Mouse (Mus musculus) retina, postnatal 7 days (tissue): ENCODE measurements around the gene Lrrc3b.

Source experiments
- DNase-seq: peaks from one replicate; pipeline ENCODE4 v3.0.0-alpha.2; 2012; ENCODE audit warnings: low read depth, low spot score

The Lrrc3b gene

DNA sequence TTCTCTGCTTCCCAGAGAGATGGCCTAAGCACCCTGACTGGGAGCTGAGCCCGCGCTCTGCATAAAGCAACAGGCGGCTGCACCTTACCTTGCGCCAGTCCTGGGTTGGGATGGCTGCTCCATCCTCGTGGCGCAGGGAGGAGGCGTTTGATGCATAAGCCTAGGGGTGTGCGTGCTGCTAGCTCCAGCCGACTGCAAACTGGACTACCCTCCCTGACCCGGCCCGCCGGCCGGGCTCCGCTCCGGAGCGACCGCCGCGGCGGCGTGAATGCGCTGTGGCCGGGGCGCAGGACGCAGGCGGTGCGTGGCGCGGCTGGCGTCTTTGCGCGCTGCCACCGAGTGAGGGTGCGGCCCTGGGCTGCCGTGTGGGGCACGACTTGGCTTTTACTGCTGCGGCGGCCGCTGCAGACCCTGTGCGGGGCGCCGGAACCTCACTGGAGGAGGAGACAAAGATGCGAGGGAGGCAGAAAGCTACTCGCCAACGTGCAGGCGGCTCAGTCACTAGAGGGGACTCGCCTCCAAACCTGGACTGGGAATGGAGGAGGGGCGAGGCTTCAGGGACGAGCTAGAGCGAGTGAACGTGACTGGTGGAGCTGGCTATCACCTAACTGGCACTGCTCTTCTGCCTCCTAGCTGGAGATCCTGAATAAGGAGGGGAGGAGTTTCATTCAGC is at the start of gene Lrrc3b:
TSS of gene Lrrc3b (minus strand) at position 503 of the 673 bp plus-strand sequence.
- DNase-seq: no peak

DNA sequence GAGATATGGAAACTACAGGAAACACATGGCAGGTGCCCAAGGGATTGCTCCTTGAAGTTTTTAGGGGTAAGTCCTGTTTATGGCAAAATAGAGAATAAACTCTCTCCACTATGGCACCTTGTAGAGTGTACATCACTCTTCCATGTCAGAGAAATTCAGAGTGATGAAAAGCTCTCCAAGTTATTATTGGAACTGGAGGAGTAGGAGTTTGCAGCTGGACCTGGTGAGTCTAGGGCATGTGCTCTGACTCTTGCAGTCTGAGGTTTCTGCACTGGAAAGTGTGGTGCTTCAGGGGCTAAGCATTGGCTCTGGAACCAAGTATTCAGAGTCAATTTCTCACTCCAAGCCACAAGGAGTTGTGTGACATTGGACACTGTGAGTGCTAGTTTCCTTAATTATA is 38.9 kb upstream of the Lrrc3b start:
- DNase-seq: no peak

DNA sequence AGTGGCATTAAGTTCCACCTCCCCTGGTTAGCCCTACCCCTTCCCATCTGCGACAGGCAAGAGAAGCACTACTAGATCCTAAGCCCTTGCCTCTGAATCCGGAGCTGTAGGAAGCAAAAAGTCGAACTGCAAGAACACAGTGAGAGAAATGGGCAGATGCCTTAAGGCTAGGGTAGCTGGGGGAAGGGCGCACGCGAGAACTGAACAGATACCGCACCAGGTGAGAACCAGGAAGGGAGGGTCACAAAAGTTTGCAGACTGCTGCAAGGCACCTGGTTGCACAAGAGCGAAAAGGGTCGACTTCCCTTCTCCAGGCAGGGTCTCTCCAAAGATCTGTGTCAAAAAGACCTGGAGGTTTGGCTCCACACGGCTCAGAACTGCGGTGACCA is 697 bp downstream of the Lrrc3b start:
- no peak for DNase-seq

DNA sequence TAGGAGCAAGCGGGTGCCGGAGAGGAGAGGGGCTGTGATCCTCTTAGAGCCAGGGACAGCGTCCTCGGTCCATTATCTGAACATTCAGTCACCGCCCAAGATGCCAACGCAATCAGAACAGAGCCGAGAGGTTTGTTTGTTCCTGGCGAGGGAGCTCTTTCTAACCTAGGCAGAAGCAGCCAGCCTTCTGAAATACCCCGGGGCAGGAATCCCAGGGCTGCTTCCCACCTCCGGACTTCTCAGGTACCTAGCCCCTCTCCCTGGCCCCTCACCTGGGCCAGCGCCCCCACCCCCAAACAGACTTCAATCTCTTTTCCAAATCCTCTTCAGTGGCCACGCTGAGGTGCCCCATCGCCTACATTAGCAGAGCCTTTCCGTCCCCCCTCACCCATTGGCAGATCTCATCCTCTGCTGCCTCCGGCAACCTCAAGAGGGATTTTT is 1.3 kb downstream of the Lrrc3b start:
- no peak for DNase-seq

DNA sequence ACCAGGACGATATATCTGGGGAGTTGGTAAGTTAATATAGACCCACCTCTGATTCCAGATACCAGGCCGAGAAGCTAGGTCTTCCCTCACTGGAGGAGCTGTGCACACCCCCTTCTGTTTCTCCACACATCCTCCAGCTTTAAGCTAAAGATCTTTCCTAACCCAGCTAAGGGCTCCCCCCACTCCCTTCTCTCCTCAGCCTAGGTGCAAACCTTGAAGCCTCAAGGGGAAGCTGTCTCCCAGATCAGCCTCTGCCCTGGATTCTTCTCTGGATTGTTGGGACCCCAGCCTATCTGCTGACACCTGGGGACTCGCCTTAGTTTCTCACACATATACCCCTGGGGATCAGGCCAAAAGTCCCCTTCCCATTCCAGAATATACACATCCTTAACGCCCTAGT is 1.7 kb downstream of the Lrrc3b start:
- no peak for DNase-seq

DNA sequence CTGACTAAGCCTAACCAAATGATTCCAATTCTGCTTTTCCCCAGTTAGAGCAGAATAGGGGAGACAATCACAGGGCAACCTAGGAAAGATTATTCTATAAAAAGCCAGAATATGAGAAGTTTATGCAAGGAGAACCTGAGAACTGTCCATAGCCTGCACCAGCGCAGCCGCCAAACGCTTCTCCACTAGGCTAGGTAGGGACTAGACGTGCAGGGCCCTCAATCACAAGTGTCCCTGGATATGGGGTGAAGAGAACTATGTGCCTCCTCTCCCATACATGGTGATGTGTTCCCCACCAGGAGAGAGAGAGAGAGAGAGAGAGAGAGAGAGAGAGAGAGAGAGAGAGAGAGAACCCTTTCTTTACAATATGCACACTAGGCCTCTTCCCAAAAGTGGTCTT is 2.2 kb downstream of the Lrrc3b start:
- no peak for DNase-seq

DNA sequence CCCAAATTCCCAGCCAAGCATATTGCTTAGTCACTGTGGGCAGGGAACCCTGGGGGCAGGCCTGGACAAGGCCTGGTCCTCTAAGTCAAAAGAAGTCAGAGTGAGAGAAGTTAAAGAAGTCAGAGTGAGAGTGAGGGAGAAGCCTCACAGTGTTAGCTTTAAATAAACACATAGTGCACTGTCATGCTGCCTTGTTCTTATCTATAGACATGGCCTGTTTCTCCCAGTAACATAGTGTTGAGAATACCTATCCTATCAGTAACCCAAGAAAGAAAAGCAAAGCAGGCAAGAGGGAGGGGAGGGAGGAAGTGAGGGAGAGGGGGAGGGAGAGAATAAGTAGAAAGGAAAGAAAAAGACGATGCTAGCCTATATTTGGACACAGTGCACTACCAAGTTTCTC is 6.4 kb downstream of the Lrrc3b start:
- DNase-seq: no peak

DNA sequence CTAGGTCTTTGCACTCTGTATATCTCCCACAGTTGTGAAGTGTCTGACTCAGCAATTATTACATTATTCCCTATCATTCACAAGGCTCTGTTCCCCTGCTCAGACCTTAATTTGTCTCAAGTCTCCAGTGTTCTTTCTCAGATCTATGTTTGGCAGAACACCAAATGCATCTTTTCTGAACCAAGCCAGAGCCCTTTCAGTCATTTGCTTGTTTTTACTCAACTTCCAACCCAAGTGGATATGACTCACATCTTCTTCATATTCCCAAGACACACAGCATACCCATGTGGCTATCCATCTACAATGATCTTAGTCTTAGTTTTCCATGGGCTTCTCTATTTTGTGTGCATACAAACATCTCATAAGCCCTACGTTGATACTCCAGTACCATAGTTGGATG is 17.2 kb downstream of the Lrrc3b start:
- no peak for DNase-seq

DNA sequence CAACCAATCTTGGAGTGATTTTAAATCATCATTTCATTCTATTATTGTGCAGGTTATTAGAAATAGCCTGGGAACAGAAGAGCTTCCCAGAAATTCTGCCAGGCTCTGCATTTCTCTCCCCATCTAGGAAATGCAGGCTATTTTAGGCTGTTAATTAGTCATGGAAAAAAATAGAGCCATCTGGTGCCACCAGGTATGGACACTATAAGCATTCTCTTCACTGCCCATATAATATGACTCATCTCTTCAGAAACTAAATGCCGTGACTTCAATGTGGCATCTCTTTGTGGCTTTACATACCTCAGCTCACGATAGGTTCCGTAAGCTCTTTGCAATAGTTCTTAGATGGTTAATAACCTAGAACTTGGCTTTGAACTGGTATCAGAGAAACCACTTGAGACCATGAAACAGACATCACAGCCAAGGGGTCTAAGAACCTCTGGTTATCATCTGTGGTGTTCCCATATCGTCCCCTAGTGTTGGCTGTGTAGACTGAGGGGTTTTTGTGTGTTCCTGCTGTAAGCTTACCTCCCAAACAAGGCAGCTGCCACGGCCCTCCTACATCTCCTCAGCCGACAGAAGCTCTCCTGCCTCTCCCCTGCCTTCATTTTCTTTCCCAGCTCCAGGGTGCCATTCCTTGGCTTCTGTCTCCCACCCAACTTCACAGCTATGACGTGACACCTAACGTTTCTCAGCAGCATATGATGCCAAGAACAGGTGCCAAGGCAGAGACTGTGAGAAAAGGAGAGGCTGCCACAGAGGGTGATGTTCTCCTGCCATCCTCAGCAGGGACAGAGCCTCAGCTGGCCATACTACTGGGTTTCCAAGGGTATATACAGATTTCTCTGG is 27.9 kb downstream of the Lrrc3b start:
- DNase-seq: no peak

DNA sequence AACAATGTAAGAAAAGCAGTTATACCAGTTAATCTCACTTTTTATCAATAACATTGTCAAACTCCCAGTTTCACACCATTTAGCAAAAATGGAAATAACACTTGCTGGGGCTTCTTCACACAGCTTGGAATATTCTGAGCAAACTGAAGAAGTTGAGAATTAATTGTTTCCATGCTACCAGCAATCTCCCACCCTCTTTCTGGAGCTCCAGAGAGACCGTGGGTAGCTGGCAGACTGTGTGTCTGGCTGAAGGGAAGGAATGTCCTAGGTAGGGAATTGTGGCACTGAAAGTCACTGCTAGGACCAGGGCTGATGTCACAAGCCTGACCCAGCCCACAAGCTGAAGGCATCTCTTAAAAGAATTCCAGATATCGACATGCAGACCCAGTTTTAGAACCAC is 53.3 kb downstream of the Lrrc3b start:
- no peak for DNase-seq

DNA sequence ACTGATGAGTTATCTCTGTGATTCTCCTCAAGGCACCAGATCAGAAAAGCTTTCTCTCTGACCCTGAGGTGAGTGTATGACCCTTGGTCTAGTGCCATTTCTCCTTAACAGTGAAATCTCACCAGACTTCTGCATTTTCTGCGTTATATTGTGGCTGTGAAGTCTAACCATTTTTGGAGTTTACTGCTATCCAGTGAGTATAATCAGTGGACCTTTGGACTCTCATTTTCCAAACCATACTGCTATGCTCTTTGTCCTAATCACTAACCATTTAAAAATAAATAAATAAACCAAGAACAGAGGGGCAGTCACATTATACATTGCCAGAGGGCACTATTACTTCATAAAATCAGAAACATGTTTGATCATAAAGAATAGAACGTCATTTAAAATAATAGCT is 53.8 kb downstream of the Lrrc3b start:
- no peak for DNase-seq

DNA sequence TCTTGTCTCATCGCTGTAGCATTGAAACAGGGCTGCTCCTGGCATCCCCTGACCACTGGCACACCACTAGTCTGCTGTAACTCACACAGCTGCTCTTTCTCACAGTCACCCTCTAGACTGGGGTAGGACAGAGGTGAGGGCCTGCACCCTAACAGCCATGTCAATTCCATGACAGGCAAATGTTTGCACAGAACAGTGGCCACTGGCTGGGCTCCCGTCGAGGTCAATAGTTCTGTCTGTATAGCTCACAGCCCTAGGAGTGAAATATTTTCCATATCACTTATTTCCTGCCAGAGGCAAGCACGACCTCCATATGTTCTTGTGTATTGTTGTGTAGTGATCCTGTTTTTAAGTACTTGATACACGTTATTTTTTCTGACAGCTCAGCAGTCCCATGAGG is 54.3 kb downstream of the Lrrc3b start:
- no peak for DNase-seq

DNA sequence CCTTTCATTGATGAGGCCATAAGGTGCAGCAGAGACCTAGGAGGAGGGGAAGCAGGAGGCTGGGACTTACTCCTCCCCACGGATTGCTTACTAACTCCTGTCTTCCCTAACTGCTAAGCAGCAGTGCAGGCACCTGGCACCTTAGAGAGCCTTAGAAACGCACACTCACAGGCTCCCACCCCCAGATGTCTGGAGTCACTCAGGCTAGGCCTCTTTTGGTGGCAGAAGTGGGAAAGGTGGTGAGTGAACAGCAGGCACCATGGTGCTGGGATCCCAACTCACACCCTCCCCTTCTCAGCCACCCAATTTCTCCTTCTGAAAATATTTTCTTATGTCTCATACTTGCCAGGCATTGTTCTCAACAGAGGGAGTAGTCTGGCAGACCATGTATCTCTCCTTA is 55.7 kb downstream of the Lrrc3b start:
- no peak for DNase-seq

DNA sequence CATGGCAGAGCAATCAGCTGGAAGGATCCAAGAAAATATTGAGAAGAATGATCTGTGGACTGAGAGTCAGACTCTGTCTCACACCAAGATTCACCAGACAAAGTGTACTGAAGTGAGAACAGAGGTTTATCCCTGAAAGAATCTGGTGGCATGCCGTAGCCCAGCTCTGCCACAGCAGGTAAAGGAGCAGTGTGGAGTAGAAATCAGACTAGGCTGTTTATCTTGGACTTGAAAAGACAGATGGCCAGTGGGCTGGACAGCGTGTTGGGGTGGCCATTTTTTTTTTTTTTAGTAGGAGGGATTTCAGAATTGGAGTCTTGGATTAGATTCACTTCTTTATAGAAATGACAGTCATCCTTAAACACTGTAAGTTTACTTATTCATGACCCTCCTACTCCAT is 61.4 kb downstream of the Lrrc3b start:
- DNase-seq: no peak

DNA sequence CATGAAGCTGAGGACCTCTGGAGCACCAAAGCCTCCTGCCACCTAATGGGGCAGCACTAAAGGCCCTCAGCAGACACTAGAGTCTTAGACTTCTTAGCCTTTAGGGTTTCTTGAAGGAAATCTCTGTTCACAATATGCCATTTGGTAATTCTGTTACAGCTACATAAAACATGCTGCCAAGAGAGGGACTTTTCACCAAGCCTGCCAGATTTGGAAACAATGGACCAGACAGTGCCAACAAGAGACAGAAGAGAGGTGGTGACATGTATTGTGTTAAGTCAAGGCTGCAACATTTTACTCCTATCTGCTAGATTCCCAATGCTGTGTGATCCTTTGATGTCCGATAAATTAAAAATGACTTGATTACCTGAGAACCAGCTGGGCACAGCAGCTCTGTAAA is 62.0 kb downstream of the Lrrc3b start:
- DNase-seq: no peak

DNA sequence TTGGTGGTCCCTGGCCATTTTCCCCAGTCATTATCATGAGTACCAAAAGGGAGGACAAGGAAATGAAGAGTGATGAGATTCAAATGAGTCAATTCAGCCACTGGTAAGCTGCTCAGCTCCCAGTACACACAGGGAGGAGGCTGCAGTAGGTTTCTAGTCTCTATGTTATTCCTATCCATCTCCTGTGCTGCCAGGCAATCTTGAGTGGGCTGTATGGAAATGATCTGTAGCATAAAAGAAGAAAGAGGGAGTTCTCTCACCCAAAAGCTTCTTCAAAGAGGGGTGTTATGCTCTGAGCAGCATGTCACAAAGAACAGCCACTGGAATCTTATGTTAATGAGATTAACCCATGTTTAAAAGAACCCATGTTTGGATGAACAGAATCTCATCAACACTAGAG is 64.5 kb downstream of the Lrrc3b start:
- DNase-seq: no peak

DNA sequence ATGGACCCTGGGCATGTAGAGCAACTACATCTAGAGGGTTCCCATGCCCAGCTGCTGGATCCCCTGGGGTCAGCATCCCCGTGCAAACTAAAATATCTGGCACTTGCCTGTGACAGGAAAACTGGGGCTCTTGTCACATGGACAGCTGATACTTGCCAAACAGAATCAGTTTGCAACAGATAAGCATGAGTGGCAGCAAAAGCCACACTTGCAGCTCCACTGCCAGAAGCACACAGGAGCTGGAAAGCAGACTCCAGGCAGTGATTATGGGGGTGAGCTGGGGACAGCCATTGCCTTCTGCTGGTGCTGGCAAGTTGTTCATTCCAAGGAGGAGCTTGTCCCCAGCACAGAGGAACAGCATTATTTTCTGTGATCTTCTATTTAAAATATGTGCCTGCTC is 65.8 kb downstream of the Lrrc3b start:
- no peak for DNase-seq

DNA sequence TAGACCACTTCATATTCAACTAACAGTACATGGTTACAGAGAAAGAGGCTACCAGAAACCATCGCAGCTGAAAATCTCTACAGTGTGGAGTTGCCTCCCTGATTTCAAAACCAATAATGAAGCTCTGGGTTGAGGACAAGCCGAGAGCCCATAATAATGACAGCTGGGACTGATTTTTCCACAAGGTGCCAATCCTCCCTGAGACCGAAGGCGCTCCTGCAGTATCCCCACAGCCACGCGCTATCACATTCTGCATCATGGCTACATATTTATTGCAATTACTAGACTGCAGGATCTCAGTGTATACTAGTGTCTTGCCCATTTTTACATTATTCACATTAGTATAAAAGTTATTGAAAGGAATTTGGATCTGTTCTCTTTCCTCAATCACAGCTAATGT is 73.7 kb downstream of the Lrrc3b start:
- no peak for DNase-seq

DNA sequence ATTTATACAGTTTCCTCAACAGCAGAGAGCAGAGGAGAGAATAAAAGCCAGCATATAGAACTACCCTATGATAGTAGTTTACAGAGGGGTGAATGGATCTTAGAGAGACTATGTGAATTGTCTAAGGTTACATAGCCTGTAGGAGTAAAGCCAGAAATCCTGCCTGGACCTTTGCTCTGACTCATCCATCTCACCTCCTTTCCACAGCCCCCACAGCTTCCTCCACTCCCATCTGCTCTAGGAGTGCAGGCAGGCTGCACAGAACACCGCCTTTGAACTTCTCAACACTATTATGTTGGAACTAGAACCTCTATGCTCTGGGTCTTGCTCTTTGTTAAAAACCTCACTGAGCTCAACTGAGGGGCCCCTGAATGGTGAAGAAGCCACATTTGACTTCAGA is 78.9 kb downstream of the Lrrc3b start:
- DNase-seq: no peak

DNA sequence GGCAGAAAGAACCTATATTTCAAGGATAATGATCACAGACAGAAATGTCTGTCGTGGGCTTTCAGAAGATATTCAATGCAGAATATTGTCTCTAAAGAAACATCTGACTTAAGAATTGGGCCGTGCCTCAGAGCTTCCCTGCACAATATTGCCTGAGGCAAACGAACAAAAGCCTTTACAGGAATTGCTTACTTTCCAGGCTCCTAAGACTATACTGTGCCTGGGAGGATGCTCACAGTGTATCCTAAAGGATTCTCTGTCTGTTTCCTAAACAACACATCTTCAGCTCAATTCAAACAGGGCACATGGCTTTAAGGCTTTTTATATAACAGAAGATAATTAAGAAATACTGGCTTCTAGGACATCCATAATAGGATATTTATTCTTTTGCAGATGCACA is 79.7 kb downstream of the Lrrc3b start:
- no peak for DNase-seq

DNA sequence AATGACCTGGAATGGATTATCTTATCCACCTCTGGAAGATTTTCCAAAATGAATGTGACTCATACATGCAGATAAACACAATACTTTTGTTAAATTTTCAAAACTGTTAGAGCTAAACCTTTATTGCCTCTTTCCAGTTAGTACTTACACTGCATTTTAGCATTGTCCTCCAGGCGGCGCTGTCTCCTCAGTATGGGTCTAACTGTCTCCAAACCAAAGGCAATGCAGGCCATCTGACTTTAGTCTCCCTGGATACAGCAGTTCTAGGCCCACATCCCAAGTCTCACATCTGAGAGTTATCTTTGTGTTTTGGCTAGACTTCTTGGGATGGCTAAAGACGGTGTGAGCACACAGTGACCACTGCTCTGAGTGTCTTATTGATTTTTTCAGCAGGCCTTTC is 83.3 kb downstream of the Lrrc3b start:
- DNase-seq: peak; percentile 37

DNA sequence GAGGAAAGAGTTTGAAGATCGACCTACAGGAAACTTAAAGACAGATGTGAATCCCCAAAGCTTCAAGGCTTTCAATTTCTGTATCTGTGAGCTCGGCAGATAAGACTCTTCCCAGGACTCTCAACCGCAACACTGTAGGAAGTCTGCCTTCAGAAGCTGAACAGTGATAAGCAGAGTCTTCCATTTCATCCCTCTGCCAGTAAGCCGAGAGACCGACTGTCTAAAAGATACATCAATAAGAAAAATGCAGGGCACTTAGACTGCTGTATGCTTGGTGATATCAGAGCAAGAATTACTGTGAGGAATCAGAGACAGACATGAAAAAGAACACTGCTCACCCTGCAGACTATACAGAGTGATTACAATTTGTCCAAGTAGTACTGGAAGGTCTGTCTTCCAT is 84.5 kb downstream of the Lrrc3b start:
- DNase-seq: no peak

DNA sequence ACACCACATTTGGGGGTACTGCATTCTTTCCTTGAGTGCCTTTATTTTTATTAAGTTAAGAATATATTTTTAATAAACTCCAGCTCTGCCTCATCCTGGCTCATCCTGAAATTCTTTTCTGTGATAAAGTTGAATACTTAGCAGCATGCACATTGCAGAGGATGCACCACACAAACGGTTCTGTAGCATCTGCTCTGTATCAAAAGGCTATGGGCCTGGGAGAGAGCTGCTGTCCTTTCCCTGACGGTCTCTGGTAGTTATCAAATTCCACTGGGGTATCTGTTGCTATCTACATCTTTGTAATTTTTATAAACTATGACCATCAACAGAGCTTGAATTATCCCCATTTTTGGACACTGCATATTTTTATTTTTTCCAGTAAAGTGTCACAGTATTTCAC is 105.7 kb downstream of the Lrrc3b start:
- no peak for DNase-seq
